Mouse (Mus musculus) kidney, postnatal 10 days (tissue): ENCODE results near the gene Rcor1.

ENCODE experiments used
- DNase-seq: peaks from one replicate; pipeline ENCODE4 v3.0.0; 2021; ENCODE audit warnings: mixed read lengths

The Rcor1 gene

GRCm38 (mm10) chr12:111038976-111039612, at the start of gene Rcor1:
Gene Rcor1 (plus strand): TSS chr12:111039351.
- DNase-seq: peak; percentile 99

- DNase-seq: no peak
Observed at GRCm38 (mm10) chr12:110989409-110989808, 49.7 kb upstream of the Rcor1 start.

DNA sequence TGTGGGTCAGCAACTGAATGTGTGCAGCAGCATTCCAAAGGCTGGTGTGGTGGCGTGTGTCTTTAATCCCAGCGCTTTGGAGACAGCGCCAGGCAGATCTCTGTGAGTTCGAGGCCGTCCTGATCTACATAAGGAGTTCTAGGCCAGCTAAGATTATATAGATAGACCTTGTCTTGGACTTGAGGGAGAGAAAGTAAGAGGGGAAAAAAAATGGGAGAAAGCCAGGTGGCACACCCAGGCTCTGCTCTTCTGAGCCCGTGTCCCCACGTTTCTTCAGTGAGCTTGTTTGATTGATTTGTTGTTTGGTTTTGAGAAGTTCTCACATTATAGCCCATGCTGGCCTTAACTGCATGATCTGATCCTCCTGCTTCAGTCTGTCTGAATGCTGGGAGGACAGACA, 48.7 kb upstream of the Rcor1 start:
- no peak for DNase-seq

DNA sequence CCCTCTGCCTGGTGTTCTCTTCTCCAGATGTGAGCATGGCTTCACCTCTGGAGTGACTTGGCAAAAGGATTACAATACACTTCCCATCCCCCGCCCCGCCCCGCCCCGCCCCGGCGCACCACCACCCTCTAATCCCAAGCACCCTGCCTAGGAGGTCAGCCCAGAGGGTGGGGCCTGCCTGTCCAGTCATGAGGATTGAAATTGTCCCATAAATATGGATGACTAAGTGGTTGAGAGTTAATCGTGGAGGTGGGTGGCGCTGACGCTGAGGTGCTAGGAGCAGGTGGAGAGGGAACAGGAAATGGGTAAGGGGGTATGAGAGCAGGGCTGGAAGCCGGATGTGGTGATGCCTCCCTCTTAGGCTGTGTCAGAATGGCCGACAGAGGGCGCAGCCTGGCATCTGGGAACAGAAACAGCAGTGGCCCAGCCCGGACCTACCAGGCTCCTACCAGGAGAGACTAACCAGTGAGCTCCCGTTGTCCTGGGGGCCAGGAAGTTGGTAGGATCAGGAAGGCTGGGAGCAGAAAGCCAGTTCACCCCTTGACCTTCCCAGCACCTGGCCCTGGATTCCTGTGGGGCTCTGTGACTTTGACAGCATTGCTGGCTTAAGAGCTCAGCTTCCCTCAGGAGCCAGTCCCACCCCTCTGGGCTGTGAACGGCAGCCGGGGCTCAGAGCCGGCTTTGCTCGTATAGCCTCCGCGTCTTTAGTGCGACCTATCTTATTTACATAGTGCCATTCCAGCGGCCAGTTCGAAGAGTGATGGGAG, 47.6 kb upstream of the Rcor1 start:
- DNase-seq: peak; percentile 86

DNA sequence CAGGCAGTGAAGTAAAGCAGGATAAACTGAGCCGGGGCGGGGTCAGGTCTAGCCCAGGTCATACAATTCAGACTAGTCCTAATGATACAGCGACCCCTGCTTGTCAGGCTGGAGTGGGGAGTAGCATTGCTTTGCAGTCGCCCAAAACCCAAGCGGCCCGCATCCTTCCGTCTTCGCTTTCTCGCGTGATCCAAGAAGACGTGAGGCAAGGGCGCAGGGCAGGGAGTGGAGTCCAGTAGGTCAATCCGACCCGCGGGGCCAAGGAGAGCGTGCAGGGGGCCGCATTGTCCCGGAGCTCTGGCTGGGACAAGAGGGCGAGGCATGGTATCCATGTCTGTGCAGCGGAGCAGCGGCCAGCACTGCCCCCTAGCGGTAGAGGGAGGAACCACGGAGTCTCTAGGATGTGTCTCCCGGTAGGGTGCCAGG, 47.0 kb upstream of the Rcor1 start:
- DNase-seq: peak; percentile 96

DNA sequence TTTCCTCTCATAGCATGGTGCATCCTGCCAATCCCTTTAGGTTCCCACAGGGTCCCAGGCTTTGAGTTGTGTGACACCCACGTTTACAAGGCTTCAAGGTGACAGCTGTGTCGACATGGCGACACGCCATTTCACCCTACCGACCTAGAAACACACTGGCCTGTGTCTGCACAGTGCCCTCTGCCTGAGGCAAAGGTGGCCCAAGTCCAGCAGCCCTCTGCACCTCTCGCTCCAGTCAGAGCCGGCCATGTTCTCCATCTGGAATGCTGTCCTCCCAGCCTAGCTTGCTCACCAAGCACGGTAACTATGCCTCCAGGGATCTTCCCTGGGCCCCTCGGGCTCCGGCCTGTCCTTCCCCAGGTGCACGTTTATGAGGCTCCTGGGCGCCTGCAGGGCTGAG, 46.4 kb upstream of the Rcor1 start:
- peak; percentile 59 for DNase-seq

- no peak for DNase-seq
Observed at GRCm38 (mm10) chr12:110993226-110993625, 45.9 kb upstream of the Rcor1 start.

DNA sequence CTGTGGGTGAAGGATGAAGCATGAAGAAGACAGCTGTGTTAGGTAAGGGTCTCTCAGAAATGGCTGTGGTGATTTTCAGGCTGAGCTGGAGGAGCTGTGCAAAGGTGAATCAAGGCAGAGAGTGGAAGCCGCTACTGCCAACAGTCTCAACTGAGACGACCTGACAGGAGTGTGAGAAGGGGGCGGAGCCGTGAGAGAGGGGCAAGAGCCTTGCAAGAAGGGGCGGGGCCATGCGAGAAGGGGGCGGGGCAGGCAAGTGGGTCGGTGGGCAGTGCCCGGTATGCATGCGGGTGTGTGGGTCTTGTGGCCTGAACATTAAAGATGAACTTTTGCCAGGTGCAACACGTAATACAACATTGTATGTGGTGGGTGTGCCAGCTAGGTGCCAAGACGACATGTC, 44.5 kb upstream of the Rcor1 start:
- peak; percentile 39 for DNase-seq

GRCm38 (mm10) chr12:110998092-110998491, 41.1 kb upstream of the Rcor1 start:
- DNase-seq: no peak

- no peak for DNase-seq
Observed at GRCm38 (mm10) chr12:110999820-111000219, 39.3 kb upstream of the Rcor1 start.

DNA sequence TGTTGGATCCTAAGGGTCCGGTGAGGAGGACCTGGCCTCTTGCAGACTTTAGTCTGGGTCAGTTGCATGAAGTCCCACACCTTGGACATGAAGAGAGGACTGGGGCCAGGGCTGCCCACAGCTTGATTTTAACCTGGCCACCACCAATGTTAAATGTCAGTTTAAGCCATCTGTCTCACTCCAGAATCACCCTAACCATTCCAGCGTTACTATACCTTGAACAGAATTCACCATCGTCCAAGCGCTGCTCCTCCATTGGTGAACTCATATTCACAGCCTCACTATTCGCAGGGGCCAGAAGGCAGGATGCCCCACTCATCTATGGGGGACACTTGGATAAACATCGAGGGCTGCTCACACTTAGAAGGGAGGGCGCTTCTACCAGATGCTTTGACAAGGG, 38.2 kb upstream of the Rcor1 start:
- DNase-seq: no peak

DNA sequence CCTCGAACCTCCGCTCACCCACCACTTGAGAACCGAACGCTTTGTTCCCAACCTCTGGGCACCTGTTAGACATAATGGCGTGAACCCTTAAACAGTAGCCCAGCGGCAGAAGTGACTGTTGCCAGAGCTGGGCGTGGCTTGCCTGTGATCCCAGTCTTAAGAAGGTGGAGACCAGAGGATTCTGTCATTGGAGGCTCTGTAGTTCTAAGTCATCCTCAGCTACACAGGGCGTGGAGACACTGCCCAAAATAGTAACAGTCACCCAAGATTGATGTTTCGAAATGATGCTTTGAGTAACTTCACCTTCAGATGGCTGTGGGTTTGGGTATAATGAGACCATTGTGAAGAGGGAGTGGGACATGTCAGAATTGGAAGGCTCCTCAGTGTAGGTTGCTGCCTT, 35.0 kb upstream of the Rcor1 start:
- DNase-seq: no peak

GRCm38 (mm10) chr12:111005803-111006202, 33.3 kb upstream of the Rcor1 start:
- DNase-seq: no peak

GRCm38 (mm10) chr12:111006339-111006738, 32.8 kb upstream of the Rcor1 start:
- DNase-seq: no peak

DNA sequence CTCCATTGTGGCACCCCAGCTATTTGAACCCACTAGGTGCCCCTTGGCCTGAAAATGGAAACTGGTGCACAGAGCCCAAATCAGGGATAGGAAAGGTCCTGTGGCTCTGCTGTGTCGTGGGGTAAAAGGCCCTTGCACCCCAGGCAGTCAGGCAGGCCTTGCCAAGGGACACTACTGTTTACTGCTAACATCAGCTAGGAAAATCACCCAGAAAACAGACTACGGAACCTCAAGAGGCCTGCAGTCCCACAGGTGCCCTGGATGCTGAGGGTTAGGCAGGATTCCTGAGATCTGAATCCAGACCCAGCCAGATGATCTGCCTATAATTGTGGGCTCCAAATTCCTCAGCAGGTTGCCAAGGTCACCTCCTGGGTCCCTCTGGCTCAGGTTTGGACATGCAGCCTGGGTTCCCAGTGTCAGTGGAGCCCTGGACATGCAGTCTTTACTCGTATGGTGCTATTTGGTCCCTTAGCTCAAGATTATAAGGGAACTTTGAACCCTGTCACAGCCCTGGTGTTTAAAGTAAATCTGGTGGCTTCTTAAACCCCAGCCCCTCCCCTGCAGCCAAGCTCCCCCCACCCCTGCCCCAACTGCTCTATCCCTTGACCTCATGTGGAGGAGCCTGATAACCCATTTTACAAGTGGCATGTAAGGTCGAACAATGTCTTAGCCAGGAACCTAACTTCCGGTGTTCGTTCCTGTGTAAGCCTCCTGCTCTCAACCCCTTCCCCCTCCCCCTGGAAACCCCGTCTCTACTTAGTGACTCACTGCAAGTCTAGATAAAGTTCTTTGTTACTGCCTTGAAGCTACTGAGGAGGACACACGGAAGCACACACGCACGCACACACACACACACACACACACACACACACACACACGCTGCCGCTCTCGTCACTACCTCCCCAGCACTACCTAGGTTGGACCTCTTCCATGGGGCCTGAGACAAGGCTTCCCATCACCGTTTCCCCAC, 31.7 kb upstream of the Rcor1 start:
- peak; percentile 71 for DNase-seq

DNA sequence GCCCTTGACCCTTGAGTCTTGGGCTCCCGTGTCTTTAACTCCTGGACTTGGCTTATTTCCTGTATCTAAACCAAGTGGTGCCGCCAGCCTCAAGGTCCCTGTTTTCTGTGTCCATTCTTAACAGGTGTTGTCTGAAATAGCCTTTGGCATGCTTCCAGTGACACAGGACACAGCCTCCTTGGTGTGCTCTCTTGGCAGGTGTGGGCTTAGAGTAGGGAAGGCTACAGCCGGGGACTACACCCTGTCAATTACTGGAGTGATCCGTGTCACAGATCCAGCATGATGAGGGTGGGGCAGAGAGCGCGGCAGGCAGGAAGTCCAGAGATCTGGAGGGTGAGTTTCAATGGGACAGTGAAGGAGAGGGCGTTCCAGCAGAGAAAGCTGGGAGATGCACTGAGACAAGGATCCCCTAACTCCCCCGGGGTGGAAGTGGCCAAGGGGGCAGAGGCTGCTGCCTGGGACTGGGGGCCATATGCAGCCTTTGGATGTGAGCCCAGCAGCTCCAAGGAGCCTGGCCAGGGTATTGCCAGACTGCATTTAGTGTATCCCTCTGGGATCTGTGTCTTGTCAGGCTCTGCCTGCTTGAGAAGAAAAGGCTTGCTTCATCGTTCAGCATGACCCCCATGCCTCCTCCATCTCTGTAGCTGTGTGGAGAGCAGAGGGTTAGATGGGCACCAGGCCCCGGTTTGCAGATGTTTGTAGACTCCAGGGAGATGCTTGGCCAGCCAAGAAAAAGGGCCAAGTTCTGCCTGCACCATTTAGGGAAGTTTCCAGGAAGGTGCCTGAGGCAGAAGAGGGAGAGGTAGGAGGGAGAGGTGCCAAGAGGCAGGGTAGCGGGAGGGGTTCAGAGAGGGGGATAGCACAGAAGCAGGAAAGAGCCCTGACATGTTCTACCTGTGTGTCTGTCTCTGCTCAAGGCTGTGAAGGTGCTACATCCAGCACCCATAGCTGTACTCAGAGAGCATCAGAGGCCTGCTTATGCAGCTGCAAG, 30.4 kb upstream of the Rcor1 start:
- DNase-seq: no peak

DNA sequence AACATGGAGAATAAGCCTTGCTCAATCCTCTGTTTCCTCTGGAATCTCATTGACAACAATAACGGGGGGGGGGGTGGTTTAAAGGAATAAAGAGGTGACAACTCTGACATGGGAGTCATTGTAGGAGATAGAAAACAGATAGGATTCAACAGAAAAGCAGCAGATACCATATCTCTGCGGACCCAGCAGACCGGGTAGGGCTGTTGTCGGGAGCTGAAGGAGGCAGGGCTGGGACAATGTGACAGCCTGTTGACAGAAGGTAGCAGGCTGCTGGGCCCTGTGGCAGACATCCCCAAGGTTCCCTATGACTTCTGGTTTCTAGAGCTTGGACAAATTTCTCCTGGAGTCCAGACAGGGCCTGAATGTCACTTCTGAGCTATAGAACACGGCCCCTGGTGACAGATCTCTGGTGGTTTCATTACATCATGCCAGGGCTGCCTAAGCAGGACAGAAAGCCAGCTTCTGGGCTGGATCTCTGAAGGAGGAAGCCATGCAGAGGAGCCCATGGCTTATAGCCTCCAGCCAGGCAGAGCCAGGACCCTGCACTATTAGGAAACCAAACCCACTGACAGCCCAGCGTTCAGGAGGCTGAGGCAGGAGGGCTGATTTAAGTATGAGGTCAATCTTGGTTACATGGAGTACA, 29.4 kb upstream of the Rcor1 start:
- DNase-seq: no peak

- DNase-seq: no peak
Observed at GRCm38 (mm10) chr12:111016807-111017206, 22.3 kb upstream of the Rcor1 start.

GRCm38 (mm10) chr12:111018068-111018467, 21.1 kb upstream of the Rcor1 start:
- DNase-seq: no peak

DNA sequence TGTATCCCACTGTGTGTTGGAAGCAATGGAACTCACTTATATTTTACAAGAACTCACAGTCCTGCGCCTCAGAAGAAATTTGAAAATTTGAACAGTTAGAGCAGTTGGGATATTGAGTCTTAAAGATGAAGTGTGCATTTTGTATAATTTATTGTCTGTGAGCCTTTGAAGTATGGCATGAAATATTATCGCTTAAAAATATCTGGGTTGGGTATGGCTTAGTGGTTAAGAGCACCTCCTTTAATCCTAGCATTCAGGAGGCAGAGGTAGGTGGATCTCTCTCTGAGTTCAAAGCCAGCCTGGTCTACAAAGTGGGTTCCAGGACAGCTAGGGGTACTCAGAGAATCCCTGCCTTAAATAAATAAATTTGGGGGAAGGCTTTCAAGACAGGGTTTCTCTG, 20.1 kb upstream of the Rcor1 start:
- DNase-seq: no peak

DNA sequence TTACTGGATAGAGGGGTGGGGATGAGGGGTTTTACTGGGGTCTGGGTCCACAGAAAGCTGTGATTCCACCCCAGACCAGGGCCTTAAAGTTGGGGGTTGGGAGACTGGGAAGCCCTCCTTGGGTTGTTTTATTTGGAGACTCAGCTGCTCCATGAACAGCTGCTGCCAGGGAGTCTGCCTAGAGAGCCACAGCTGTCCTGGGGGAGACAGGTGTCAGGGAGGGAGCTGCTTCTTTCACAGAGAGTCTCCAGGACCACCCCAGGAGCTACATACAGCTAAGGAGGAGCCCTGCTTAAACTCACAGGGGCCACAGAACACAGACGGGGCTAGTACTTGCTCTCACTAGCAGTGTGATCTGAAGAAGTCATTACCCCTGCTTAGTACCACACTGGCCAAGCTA, 18.0 kb upstream of the Rcor1 start:
- DNase-seq: no peak

GRCm38 (mm10) chr12:111021577-111021976, 17.6 kb upstream of the Rcor1 start:
- DNase-seq: no peak
